ENCODE assay signal across 14 mouse cellular contexts in the genomic region with DNA sequence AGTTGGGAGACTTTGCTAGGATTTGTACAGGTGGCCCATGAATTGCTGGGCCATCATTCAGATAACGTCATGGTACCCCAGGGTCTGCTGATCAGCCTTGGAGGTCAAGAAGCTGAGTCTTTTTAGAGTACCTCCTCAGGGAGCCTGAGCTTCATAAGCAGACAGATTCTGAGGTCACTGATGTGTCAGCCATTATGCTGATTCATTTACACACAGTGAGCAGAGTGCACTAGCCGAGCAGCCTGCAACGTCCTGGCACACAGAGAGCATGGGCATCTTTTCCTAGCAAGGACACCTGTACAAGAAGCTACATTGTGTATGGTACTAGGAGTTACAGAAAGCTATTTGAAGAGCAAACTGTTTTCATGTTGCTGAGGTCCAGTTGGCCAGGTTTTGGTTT.
"Had no signal": no experiment of that assay in that cellular context is flagged by ENCODE, and none has a peak within 500 bp of the region (broad histone marks: within the 10 kb centered on the region; RNA-seq: fewer than 3 reads in every experiment).

No protein-coding gene starts in this region.

- H3K4me1 ChIP-seq: liver, embryonic 15.5 days; stomach, embryonic 15.5 days had no signal

- H3K9ac ChIP-seq: kidney, embryonic 15.5 days; liver, embryonic 15.5 days; midbrain, embryonic 15.5 days; neural tube, embryonic 15.5 days; stomach, embryonic 15.5 days had no signal

- H3K27me3 ChIP-seq: kidney, embryonic 15.5 days; liver, embryonic 15.5 days; midbrain, embryonic 15.5 days; neural tube, embryonic 15.5 days; stomach, embryonic 15.5 days had no signal

- ATAC-seq: lung, postnatal 0 days; midbrain, embryonic 15.5 days had no signal

- H3K27ac ChIP-seq: kidney, embryonic 15.5 days; left cerebral cortex, adult 2 months; limb, embryonic 10.5 days; liver, embryonic 15.5 days; midbrain, embryonic 15.5 days; neural tube, embryonic 15.5 days; stomach, embryonic 15.5 days had no signal

- H3K4me2 ChIP-seq: kidney, embryonic 15.5 days; liver, embryonic 11.5 days; liver, embryonic 15.5 days; midbrain, embryonic 15.5 days; neural tube, embryonic 15.5 days; stomach, embryonic 15.5 days had no signal

- DNase-seq: kidney, adult 2 months; kidney, postnatal 14 days; lung, adult 2 months; lung, postnatal 36 days; right cerebral cortex, postnatal 14 days had no signal

- H3K4me3 ChIP-seq: kidney, embryonic 15.5 days; left cerebral cortex, adult 2 months; limb, embryonic 10.5 days; liver, embryonic 15.5 days; midbrain, embryonic 15.5 days; neural tube, embryonic 15.5 days; stomach, embryonic 15.5 days had no signal

- H3K36me3 ChIP-seq: kidney, embryonic 15.5 days; limb, embryonic 10.5 days; liver, embryonic 15.5 days; midbrain, embryonic 15.5 days; neural tube, embryonic 15.5 days; stomach, embryonic 15.5 days had no signal

- H3K9me3 ChIP-seq: kidney, embryonic 15.5 days; limb, embryonic 10.5 days; liver, embryonic 15.5 days; midbrain, embryonic 15.5 days; neural tube, embryonic 15.5 days; stomach, embryonic 15.5 days had no signal
